Mouse (Mus musculus) testis, postnatal 10 days (tissue): ENCODE results near the gene Ifna1.
"Not testable (repeated sequence)": the region's sequence is repeated elsewhere in the genome, so short reads cannot be mapped to it uniquely, and the experiment has no call there.

Experiments
- DNase-seq: peaks from one replicate; pipeline ENCODE4 v3.0.0; 2021; ENCODE audit warnings: low spot score

The Ifna1 gene

GRCm38 (mm10) chr4:88849698-88850097 is at the start of gene Ifna1:
Gene Ifna1 (plus strand): TSS chr4:88850087.
- DNase-seq, result no peak

DNA sequence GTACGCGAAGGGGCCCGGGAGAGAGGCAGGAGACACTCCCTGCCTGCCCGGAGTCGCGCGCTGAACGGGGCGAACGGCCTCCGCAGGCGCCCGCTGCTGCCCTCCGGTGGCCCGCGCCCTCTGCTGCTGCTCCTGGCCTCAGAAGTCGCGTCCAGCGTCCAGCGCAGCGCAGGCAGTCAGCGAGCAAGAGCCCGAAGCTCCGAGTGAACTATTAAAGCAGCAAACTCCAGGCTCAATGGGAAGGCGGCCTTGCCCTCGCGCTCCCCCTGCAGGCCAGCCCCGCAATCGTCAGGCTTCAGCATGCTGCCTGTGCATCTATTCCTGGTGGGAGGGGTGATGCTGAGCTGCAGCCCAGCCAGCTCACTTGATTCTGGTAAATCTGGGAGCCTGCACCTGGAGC is 46.9 kb upstream of the Ifna1 start, which contains the start of gene Gm13287:
Gene Gm13287 (plus strand): TSS at position 301 of the 400 bp plus-strand sequence.
- not testable (repeated sequence) for DNase-seq

- not testable (repeated sequence) for DNase-seq
Observed at GRCm38 (mm10) chr4:88805231-88805630, 44.7 kb upstream of the Ifna1 start, which contains the start of gene Gm13288. Gene Gm13288 (plus strand): TSS chr4:88805531.

- not testable (repeated sequence) for DNase-seq
Observed at GRCm38 (mm10) chr4:88805761-88806160, 44.1 kb upstream of the Ifna1 start.

- no peak for DNase-seq
Observed at GRCm38 (mm10) chr4:88815928-88816327, 34.0 kb upstream of the Ifna1 start, which contains the start of gene Ifna7. Gene Ifna7 (plus strand): TSS chr4:88816228.

- no peak for DNase-seq
Observed at GRCm38 (mm10) chr4:88819659-88820058, 30.2 kb upstream of the Ifna1 start, which contains the start of gene Ifna11. Gene Ifna11 (plus strand): TSS chr4:88819959.

GRCm38 (mm10) chr4:88822995-88823394 is 26.9 kb upstream of the Ifna1 start:
- no peak for DNase-seq

GRCm38 (mm10) chr4:88827116-88827515 is 22.8 kb upstream of the Ifna1 start, which contains the start of gene Ifna6:
Gene Ifna6 (plus strand): TSS chr4:88827416.
- not testable (repeated sequence) for DNase-seq

DNA sequence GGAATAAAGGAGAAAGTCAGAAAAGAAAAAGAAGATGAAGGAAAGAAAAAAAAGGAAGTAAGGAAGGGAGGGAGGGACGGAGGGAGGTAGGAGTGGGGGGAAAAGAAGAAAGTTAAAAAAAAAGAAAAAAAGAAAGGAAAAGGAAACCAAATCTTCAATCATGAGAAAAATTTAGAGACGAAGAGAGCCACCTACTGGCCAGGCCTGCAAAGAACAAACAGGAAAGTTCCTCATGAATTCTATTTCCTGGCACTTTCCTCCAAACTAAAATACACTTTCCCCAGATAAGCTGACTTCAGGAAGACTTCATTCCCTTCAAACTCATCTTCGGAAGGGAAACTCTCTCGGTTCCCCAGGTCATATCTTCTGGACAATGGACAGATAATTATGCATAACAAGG is 19.4 kb upstream of the Ifna1 start:
- peak; percentile 42 for DNase-seq

GRCm38 (mm10) chr4:88835225-88835624 is 14.7 kb upstream of the Ifna1 start, which contains the start of gene Ifna5:
Gene Ifna5 (plus strand): TSS chr4:88835525.
- not testable (repeated sequence) for DNase-seq

DNA sequence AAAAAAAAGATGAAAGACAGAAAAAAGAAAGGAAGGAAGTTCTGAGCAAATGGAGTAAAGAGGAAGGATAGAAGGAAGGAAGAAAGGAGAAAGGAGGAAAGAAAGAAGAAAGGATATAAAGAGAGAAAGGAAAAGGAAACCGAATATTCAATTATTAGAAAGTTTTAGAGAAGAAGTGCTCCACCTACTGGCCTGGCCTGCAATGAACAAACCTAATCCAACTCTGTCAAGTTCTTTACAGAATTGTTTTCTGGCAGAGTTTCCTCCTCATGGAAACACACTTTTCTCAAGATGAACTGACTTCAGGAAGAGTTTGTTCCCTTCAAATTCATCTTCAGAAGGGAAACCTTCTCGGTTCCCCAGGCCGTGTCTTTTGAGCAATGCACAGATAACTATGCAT is 11.1 kb upstream of the Ifna1 start:
- no peak for DNase-seq

DNA sequence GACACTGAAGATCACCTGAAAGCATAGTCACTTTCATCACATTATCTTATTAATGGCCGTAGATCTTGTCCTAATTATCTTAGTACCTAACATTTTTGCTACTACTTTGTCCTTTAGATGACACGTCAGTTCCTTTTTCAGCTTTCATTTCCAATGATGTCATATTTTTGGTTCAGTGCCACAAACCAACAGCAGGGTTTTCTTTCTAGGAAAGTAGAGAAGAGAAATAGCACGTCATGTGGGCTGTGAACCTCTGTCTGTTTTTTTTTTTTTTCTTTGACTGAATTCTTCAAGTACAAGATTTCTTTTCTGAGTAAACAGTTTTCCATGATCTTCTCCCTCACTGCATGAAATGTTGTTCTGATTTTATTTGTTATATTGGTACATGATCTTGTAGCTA is 9.8 kb upstream of the Ifna1 start:
- no peak for DNase-seq

DNA sequence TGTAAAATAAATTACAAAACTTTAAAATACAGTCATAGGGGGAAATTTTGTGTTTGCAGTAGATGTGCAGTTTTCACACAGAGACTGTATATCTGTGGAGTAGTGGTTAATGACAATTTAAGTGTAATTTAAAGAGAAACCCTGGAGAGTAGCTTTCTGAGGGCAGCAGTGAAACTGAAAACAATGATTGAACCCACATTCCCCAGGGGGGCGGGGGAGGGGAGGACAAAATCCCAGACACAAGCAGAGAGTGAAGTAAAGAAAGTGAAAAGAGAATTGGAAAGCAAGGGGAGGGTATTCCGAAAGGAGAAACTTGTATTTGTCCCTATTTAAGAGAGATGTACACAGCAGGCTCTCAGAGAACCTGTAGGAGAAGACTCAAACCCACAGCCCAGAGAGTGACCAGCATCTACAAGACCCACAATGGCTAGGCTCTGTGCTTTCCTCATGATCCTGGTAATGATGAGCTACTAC is 8.4 kb upstream of the Ifna1 start, which contains the start of gene Ifna4:
Gene Ifna4 (plus strand): TSS at position 424 of the 474 bp plus-strand sequence.
- no peak for DNase-seq

DNA sequence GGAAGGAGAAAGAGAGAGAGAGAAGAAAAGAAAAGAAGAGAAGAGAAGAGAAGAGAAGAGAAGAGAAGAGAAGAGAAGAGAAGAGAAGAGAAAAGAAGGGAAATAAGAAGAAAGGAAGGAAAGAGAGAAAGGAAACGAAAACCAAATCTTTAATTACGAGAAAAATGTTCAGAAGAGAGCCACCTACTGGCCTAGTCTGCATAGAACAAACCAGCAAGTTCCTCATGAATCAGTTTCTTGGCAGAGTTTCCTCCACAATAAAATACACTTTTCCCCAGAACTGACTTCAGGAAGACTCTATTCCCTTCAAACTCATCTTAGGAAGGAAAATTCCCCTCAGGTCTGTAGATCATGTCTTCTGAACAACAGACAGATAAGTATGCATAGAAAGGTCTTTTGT is 4.6 kb upstream of the Ifna1 start:
- DNase-seq, result no peak

DNA sequence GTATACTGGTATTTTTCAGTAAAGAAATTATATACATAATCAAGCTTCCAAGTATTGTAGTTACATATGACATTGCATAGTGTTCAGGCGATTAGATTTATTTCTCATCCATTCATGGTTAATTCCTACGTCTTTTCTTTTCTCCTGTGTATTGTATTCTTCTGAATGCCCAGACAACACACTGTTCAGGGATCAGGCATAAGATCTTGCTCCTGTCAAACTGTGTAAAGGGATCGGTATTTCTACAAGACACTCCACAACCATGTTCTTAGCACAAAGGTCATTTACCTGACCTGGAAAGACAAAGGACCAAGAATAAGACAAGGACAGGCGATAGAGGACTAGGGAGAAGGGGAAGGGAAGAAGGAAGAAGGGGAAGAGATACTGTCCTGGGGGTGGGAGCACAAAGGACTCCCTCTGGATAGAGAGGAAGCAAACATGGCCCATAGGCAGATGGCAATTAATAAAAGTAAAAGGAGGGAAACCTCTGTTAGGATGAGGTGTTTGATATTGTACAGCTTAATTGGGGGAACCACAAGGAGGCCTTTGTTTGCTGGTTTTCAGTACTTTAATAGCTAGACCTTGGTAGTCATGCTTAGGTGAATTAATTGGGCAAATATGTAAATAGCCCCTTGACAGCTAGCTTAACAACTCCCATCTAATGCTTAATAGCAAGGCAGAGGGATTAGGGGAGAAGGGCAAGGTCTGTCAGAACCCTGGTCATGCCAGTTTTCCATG is 1.3 kb downstream of the Ifna1 start:
- no peak for DNase-seq

- DNase-seq, result no peak
Observed at GRCm38 (mm10) chr4:88859214-88859613, 9.3 kb downstream of the Ifna1 start.

GRCm38 (mm10) chr4:88863309-88863708 is 13.4 kb downstream of the Ifna1 start:
- DNase-seq, result no peak

GRCm38 (mm10) chr4:88864599-88864998 is 14.7 kb downstream of the Ifna1 start:
- no peak for DNase-seq

DNA sequence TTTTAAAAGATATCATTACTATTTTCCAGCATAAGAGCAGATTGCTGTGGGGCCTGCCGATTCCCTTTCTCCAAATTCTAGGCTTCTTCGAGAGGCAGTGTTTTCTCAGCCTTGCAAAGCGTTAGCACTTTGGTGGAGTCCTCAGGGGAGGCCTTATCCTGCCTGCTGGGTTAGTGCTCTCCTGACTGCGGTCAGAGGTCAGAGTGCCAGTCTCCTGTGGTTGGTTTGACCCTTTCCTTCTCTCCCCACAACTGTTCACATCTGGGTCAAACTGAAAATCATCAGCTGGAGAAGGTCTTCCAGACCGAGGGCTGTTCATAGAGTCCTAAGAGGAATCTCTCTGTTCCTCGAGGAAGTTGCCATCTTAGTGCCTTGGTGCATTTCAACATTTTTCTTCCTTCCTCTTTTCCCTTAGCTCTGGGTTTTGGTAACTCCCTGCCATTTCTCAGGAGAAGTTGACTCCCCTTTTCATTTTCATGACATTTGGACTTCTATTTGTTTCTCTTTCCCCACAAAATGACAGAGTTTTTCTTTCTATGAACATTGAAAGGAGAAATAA is 15.2 kb downstream of the Ifna1 start:
- no peak for DNase-seq

DNA sequence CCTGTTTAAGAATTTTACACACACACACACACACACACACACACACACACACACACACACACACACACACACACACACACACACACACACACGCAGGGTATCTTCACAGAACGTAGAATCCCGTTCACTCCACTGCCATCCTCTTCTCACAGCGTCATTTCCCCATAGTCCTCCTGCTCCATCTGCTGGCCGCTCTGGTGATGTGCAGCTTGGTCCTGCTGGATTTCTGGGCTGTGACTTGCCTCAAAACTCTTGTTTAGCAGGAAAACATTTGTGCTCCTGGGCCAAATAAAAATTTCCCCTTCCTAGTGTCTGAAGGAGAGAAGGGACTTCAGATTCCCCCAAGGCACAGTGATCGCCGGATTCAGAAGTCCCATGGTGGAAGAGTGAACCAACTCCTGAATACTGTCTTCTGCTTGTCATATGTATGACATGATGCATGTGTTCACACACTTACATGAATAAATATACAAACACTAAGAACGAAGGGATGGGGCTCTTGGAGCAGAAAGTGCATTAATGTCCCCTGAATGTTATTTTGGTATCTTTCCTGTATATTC is 17.6 kb downstream of the Ifna1 start:
- DNase-seq, result peak; percentile 80

- DNase-seq, result peak; percentile 46
Observed at GRCm38 (mm10) chr4:88867926-88868911, 18.3 kb downstream of the Ifna1 start.
